Mouse (Mus musculus): ENCODE measurements around the gene Immp2l. TPM values are rescaled to one million over a fixed set of nuclear protein-coding genes. Genes with fewer than 3 reads are reported as not detected.

The Immp2l gene
- polyA plus RNA-seq, 2 experiments: 4.3 to 11.2 TPM

DNA sequence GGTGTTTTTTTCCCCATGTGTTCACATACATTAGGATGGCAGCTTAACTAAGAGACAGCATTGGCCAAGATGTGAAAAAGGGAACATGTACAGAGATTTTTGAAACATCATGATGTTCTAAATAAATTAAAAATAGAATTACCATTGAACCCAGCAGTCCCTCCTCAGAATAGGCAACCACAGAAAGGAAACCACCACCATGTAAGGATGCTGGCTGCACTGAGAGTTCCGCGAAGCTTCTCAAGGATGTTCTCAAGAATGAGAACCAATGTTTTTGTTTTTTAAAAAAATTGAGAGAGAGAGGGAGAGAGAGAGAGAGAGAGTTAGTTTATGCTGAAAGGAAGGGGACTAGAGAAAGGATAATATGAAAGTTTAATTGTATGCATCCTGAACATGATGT, 7.2 kb downstream of the Immp2l start:
- Histone ChIP-seq H3K9ac (replicated peaks) (no peak overlapping the region), H3K27me3 (ENCODE audit: control insufficient read depth, insufficient read depth, low read length) (no peaks in the 10 kb centered on the region), H3K27ac (no peak overlapping the region), H3K9me3 (ENCODE audit: control insufficient read depth, low read length) (0 out of 2 replicates have a peak, but pooled peaks cover 2% of the 10 kb centered on the region), H3K4me3 (ENCODE audit: insufficient read depth in 1 of 2, low read depth in 2 of 2, low read length in 2 of 2) (no peak overlapping the region), H3K36me3 (replicated peaks; ENCODE audit: control insufficient read depth, insufficient read depth, low read depth) (no peaks in the 10 kb centered on the region), H3K4me2 (ENCODE audit: low read depth) (no peak overlapping the region), H3K4me1 (replicated peaks; ENCODE audit: control insufficient read depth in 2 of 2, insufficient read depth in 2 of 2, low read length in 1 of 2) (no peaks in the 10 kb centered on the region)
- ATAC-seq (ENCODE audit: insufficient read depth) (no peak), DNase-seq (ENCODE audit: low read depth in 3 of 3, low spot score in 3 of 3) (no peak)
- WGBS (ENCODE audit: insufficient replicate concordance): 66% methylated on average over 2 of the region's 2 CpGs
- no peak for TF ChIP-seq EP300 (IDR thresholded peaks at IDR 0.05; ENCODE audit: low read depth)
- no peak for TF ChIP-seq CTCF (IDR thresholded peaks at IDR 0.05; ENCODE audit: low read depth)

DNA sequence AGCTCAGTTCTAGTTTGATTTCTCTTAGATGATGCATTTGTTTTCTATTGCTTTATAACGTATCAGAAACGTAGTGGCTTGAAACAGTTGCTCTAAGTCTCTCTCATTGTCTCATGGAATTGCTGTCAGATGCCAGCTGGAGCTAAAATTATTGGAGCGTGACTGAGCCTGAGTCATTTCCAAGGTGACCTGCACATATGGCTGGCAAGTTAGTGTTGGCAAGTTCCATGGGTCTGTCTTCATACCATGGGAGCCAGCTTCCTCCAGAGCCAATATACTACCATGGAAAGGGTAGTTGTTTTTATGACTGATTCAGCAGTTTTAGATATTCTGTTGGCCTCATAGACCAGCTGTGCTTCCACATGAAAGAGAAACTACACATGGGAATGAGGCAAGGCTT, 9.3 kb downstream of the Immp2l start:
- Histone ChIP-seq H3K9ac (replicated peaks) (no peak overlapping the region), H3K36me3 (replicated peaks; ENCODE audit: control insufficient read depth, insufficient read depth, low read depth) (no peaks in the 10 kb centered on the region), H3K4me1 (replicated peaks; ENCODE audit: control insufficient read depth in 2 of 2, insufficient read depth in 2 of 2, low read length in 1 of 2) (no peaks in the 10 kb centered on the region), H3K27me3 (ENCODE audit: control insufficient read depth, insufficient read depth, low read length) (no peaks in the 10 kb centered on the region), H3K4me3 (ENCODE audit: insufficient read depth in 1 of 2, low read depth in 2 of 2, low read length in 2 of 2) (no peak overlapping the region), H3K4me2 (ENCODE audit: low read depth) (no peak overlapping the region), H3K9me3 (ENCODE audit: control insufficient read depth, low read length) (0 out of 2 replicates have a peak, but pooled peaks cover 2% of the 10 kb centered on the region), H3K27ac (no peak overlapping the region)
- DNase-seq (ENCODE audit: low read depth in 3 of 3, low spot score in 3 of 3) (no peak), ATAC-seq (ENCODE audit: insufficient read depth) (no peak)
- 76% methylated on average over 3 of the region's 3 CpGs for WGBS (ENCODE audit: insufficient replicate concordance)
- TF ChIP-seq CTCF (IDR thresholded peaks at IDR 0.05; ENCODE audit: low read depth) (no peak), EP300 (IDR thresholded peaks at IDR 0.05; ENCODE audit: low read depth) (no peak)

DNA sequence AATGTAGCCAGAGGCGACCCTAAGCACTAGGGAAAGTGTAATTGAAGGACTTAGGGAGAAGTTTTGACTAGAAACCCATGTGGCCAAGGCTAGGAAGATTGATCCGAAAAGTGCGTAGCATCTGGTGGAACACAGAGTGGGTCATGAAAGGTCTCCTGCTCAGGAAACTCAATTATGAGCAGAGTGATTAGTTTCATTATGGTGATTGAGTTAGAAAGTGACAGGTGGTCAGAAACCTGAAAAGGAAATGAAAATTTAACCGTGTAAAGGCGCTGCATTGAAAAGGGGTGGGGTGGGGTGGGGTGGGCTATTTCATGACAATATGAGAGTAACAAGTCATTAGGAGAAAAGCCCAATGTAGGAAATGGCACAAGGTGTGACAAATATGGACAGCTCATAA, 15.9 kb downstream of the Immp2l start:
- Histone ChIP-seq H3K4me3 (ENCODE audit: insufficient read depth in 1 of 2, low read depth in 2 of 2, low read length in 2 of 2) (no peak overlapping the region), H3K9ac (replicated peaks) (no peak overlapping the region), H3K9me3 (ENCODE audit: control insufficient read depth, low read length) (no peaks in the 10 kb centered on the region), H3K4me1 (replicated peaks; ENCODE audit: control insufficient read depth in 2 of 2, insufficient read depth in 2 of 2, low read length in 1 of 2) (no peaks in the 10 kb centered on the region), H3K27me3 (ENCODE audit: control insufficient read depth, insufficient read depth, low read length) (no peaks in the 10 kb centered on the region), H3K4me2 (ENCODE audit: low read depth) (no peak overlapping the region), H3K36me3 (replicated peaks; ENCODE audit: control insufficient read depth, insufficient read depth, low read depth) (no peaks in the 10 kb centered on the region), H3K27ac (no peak overlapping the region)
- WGBS (ENCODE audit: insufficient replicate concordance): 77% methylated on average over 5 of the region's 5 CpGs
- TF ChIP-seq EP300 (IDR thresholded peaks at IDR 0.05; ENCODE audit: low read depth) (no peak), CTCF (IDR thresholded peaks at IDR 0.05; ENCODE audit: low read depth) (no peak)
- DNase-seq (ENCODE audit: low read depth in 3 of 3, low spot score in 3 of 3) (no peak), ATAC-seq (ENCODE audit: insufficient read depth) (no peak)

DNA sequence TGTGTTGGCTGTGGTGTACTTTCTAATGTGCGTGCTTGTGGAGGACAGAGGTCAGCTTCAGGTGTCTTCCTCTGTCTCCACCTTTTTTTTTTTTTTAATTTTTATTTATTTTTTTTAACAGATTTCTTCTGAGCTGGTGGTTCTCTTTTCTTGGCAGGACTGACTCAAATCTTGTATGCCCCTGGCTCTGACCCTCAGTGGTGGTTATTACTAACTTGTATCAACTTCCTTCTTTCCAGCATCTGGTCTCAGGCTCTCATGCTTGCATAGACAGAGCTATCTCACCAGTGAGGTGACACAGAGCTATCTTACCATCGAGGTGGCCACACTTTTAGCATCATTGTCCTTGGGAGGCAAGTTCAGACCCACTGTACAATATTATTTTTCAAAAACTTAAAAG, 17.8 kb downstream of the Immp2l start:
- TF ChIP-seq EP300 (IDR thresholded peaks at IDR 0.05; ENCODE audit: low read depth) (no peak), CTCF (IDR thresholded peaks at IDR 0.05; ENCODE audit: low read depth) (no peak)
- no peak overlapping the region for H3K9ac ChIP-seq (replicated peaks)
- H3K27ac ChIP-seq: no peak overlapping the region
- DNase-seq (ENCODE audit: low read depth in 3 of 3, low spot score in 3 of 3) (no peak), ATAC-seq (ENCODE audit: insufficient read depth) (no peak)
- H3K4me1 ChIP-seq (replicated peaks; ENCODE audit: control insufficient read depth in 2 of 2, insufficient read depth in 2 of 2, low read length in 1 of 2): no peaks in the 10 kb centered on the region
- no peaks in the 10 kb centered on the region for H3K36me3 ChIP-seq (replicated peaks; ENCODE audit: control insufficient read depth, insufficient read depth, low read depth)
- 53% methylated on average over 2 of the region's 2 CpGs for WGBS (ENCODE audit: insufficient replicate concordance)
- no peaks in the 10 kb centered on the region for H3K27me3 ChIP-seq (ENCODE audit: control insufficient read depth, insufficient read depth, low read length)
- no peak overlapping the region for H3K4me2 ChIP-seq (ENCODE audit: low read depth)
- no peak overlapping the region for H3K4me3 ChIP-seq (ENCODE audit: insufficient read depth in 1 of 2, low read depth in 2 of 2, low read length in 2 of 2)
- no peaks in the 10 kb centered on the region for H3K9me3 ChIP-seq (ENCODE audit: control insufficient read depth, low read length)

DNA sequence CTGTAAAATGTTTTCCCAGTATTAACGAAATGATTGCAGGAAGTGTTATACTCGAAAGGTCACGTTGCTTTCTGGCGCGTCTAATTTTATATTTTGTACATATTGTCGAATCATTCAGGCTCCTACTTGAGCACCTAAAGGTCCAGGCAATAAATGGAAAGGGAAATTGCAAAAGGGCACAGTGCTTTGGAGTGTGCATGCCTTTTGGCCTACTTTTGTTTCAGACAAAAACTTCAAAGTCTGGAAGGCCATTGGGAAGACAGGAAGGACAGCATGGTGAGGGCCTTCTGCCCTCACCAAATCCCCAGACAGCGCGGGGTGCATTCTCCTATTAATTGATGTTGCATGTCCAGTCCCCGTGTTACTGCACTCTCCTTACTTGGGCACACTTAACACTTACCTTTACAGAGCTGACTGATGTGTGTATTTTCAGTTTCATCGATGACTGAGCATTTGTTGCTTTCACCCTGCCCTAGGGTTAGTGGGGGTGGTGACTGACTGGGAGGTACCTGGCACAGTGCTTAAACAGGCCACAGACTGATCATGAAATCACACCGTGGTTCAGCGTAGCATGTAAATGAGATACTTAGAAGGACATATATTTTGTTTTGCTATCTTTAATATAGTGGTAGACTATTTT, 20.7 kb downstream of the Immp2l start:
- no peak for TF ChIP-seq CTCF (IDR thresholded peaks at IDR 0.05; ENCODE audit: low read depth)
- no peak for TF ChIP-seq EP300 (IDR thresholded peaks at IDR 0.05; ENCODE audit: low read depth)
- no peaks in the 10 kb centered on the region for H3K4me1 ChIP-seq (replicated peaks; ENCODE audit: control insufficient read depth in 2 of 2, insufficient read depth in 2 of 2, low read length in 1 of 2)
- ATAC-seq (ENCODE audit: insufficient read depth) (no peak), DNase-seq (ENCODE audit: low read depth in 3 of 3, low spot score in 3 of 3) (no peak)
- no peaks in the 10 kb centered on the region for H3K36me3 ChIP-seq (replicated peaks; ENCODE audit: control insufficient read depth, insufficient read depth, low read depth)
- no peak overlapping the region for H3K4me3 ChIP-seq (ENCODE audit: insufficient read depth in 1 of 2, low read depth in 2 of 2, low read length in 2 of 2)
- no peaks in the 10 kb centered on the region for H3K9me3 ChIP-seq (ENCODE audit: control insufficient read depth, low read length)
- no peak overlapping the region for H3K4me2 ChIP-seq (ENCODE audit: low read depth)
- no peak overlapping the region for H3K27ac ChIP-seq
- no peak overlapping the region for H3K9ac ChIP-seq (replicated peaks)
- H3K27me3 ChIP-seq (ENCODE audit: control insufficient read depth, insufficient read depth, low read length): no peaks in the 10 kb centered on the region
- 79% methylated on average over 12 of the region's 12 CpGs for WGBS (ENCODE audit: insufficient replicate concordance)

Data from liver, embryonic 14.5 days (tissue).